Mouse (Mus musculus): Measurements from ENCODE around the gene Cdh22. TPM values are rescaled to one million over a fixed set of nuclear protein-coding genes. Genes with fewer than 3 reads are reported as not detected.

Gene Cdh22
- polyA plus RNA-seq, 1 experiment from 2014 or later, result 4.8 TPM

DNA sequence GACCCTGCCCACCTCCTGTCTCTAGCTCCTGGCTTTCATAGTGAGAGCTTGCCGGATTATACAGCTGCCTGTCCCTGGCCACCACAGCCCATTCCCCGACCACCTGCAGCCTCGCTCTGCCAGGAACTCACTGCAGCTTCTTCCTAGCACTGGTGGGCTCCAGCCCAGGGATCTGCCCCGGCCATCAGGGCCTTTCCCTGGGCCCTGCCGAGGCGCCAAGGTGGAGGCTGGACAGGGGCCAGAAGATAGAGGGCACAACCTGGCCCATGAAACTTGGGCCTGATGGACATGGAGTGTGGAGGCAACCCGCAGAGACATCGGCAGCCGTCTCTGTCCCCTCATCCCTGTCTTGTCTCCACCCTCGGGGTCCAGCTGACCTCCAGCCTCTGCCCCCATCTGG is 21.6 kb upstream of the Cdh22 start:
- H3K27ac ChIP-seq (ENCODE audit: low read depth, low read length), result no peak overlapping the region
- H3K27me3 ChIP-seq (replicated peaks; ENCODE audit: control insufficient read depth, insufficient read depth, low read length), result peaks cover 15% of the 10 kb centered on the region
- ATAC-seq (no peak), DNase-seq (ENCODE audit: low spot score) (no peak)
- WGBS, result 64% methylated on average over 10 of the region's 10 CpGs
- no peak overlapping the region for H3K4me3 ChIP-seq (ENCODE audit: low read depth, low read length)
- no peak overlapping the region for H3K9ac ChIP-seq (ENCODE audit: low read length)
- peaks cover 6% of the 10 kb centered on the region; the same call in 1 of the 2 replicates for H3K4me1 ChIP-seq (ENCODE audit: control insufficient read depth, insufficient read depth, low read length)
- H3K4me2 ChIP-seq (ENCODE audit: low read length), result no peak overlapping the region
- no peaks in the 10 kb centered on the region for H3K9me3 ChIP-seq (replicated peaks; ENCODE audit: control insufficient read depth, low read length)
- H3K36me3 ChIP-seq (ENCODE audit: control insufficient read depth, insufficient read depth, low read length), result no peaks in the 10 kb centered on the region

DNA sequence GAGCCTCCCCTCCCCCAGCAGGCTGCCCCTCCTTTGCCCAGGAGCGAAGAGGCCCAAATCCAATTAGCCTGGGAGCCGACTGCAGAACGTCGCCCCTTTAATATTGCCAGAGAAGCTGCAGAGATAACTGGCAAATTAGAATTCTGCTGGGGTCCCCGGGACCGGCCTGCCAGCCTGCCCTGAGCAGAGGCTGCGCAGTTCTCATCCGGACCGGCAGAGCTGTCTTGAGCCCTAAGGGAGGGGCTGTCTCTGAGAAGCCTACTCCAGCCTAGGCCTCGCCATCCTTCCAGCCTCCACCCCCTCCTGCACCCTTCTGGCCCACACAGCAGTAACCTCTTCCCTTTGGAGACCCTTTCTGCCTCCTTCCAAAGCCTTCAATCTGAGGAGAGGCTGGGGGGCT is 19.2 kb upstream of the Cdh22 start:
- Histone ChIP-seq H3K9ac (ENCODE audit: low read length) (0 out of 2 replicates have a peak overlapping the region, but pooled peaks have one; percentile 8), H3K4me3 (ENCODE audit: low read depth, low read length) (no peak overlapping the region), H3K36me3 (ENCODE audit: control insufficient read depth, insufficient read depth, low read length) (no peaks in the 10 kb centered on the region), H3K9me3 (replicated peaks; ENCODE audit: control insufficient read depth, low read length) (no peaks in the 10 kb centered on the region), H3K27ac (ENCODE audit: low read depth, low read length) (no peak overlapping the region), H3K4me2 (ENCODE audit: low read length) (no peak overlapping the region), H3K27me3 (replicated peaks; ENCODE audit: control insufficient read depth, insufficient read depth, low read length) (peaks cover 20% of the 10 kb centered on the region), H3K4me1 (ENCODE audit: control insufficient read depth, insufficient read depth, low read length) (peaks cover 6% of the 10 kb centered on the region; the same call in 1 of the 2 replicates)
- WGBS, result 2% methylated on average over 10 of the region's 10 CpGs
- DNase-seq (ENCODE audit: low spot score), result no peak
- ATAC-seq, result peak; percentile 40; the same call in 1 of the 2 replicates

DNA sequence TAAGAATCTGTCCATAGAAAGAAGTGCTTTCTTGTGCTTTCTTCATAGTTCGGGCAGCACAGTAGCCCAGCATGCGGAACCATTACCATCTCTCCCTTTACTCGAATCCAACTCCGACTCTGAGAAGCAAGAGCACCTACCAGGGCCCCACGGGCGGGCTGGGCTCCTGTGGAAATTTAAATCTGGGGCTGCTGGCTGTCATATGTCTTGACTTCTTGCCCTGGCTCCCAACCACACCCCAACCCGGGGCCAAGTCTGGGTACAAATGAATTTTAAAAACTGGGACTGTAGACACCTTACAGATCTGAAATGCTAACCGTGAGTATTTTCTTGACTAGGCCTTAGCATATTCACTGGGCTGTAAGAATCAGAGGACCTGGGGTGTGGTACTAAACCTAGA is 18.6 kb upstream of the Cdh22 start:
- Histone ChIP-seq H3K27me3 (replicated peaks; ENCODE audit: control insufficient read depth, insufficient read depth, low read length) (peaks cover 24% of the 10 kb centered on the region), H3K4me2 (ENCODE audit: low read length) (no peak overlapping the region), H3K27ac (ENCODE audit: low read depth, low read length) (no peak overlapping the region), H3K9ac (ENCODE audit: low read length) (no peak overlapping the region), H3K4me3 (ENCODE audit: low read depth, low read length) (no peak overlapping the region), H3K9me3 (replicated peaks; ENCODE audit: control insufficient read depth, low read length) (no peaks in the 10 kb centered on the region), H3K4me1 (ENCODE audit: control insufficient read depth, insufficient read depth, low read length) (peaks cover 6% of the 10 kb centered on the region; the same call in 1 of the 2 replicates), H3K36me3 (ENCODE audit: control insufficient read depth, insufficient read depth, low read length) (no peaks in the 10 kb centered on the region)
- no peak for ATAC-seq
- WGBS, result 72% methylated on average over 8 of the region's 8 CpGs
- DNase-seq (ENCODE audit: low spot score), result no peak

DNA sequence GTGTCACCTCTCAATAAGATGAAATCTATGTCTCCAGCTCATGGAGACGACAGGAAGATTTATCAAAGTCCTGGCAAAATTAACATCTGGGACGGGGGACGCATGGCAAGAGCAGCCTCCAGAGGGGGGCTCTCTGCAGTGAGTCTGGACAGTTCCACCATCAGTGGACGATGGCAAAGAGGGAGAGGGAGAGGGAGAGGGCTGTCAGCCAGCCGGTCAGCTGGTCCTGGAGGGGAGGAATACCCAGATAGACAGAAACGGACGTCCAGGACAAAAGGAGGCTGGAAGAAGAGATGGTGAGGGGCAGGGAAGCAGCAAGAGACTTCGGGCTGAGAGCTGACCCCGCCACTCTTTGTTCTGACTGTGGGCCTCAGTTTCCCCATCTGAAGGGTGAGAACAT is 18.1 kb upstream of the Cdh22 start:
- Histone ChIP-seq H3K4me3 (ENCODE audit: low read depth, low read length) (no peak overlapping the region), H3K4me2 (ENCODE audit: low read length) (no peak overlapping the region), H3K9ac (ENCODE audit: low read length) (no peak overlapping the region), H3K36me3 (ENCODE audit: control insufficient read depth, insufficient read depth, low read length) (no peaks in the 10 kb centered on the region), H3K27ac (ENCODE audit: low read depth, low read length) (no peak overlapping the region), H3K4me1 (ENCODE audit: control insufficient read depth, insufficient read depth, low read length) (peaks cover 6% of the 10 kb centered on the region; the same call in 1 of the 2 replicates), H3K27me3 (replicated peaks; ENCODE audit: control insufficient read depth, insufficient read depth, low read length) (peaks cover 27% of the 10 kb centered on the region), H3K9me3 (replicated peaks; ENCODE audit: control insufficient read depth, low read length) (no peaks in the 10 kb centered on the region)
- DNase-seq (ENCODE audit: low spot score), result no peak
- 48% methylated on average over 9 of the region's 9 CpGs for WGBS
- no peak for ATAC-seq

DNA sequence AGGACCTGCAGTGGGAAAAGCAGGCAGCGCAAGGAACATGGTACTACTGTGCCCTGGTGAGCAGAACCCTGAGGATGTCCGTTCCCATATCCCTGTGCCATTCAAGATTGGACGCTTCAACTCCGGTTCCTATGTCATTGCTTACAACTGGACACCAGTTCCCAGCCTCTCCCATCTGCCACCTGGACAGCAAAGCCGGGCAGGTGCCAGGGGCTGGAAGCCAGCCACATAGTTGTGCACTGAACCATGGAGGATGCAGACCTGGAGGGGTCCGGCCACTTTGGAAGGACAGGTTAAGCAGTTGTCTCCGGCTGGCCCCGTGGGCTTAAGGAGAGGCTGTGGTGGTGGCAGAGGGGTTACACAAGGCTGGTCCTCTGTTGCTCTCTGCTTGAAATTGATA is 17.7 kb upstream of the Cdh22 start:
- DNase-seq (ENCODE audit: low spot score) (no peak), ATAC-seq (no peak)
- peaks cover 30% of the 10 kb centered on the region for H3K27me3 ChIP-seq (replicated peaks; ENCODE audit: control insufficient read depth, insufficient read depth, low read length)

DNA sequence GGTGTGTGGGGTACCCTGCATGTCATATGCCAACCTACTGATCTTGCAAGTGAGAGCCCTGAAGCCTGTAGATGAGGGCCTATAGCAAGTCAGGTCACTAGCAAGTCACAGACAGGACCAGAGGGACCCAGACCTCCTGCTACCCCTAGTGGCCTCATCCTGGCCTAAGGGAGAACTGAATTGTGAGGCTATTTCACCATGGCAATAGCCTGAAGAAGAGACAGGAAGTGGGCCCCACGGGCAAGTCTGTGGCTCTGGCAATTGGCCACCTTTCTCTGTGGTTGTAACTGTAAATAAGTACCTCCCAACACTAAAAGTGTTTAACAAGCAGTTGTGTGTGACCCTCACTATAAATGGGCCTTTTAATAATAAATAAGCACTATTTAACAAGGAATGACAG is 16.2 kb upstream of the Cdh22 start:
- no peak overlapping the region for H3K9ac ChIP-seq (ENCODE audit: low read length)
- no peaks in the 10 kb centered on the region for H3K9me3 ChIP-seq (replicated peaks; ENCODE audit: control insufficient read depth, low read length)
- H3K4me3 ChIP-seq (ENCODE audit: low read depth, low read length), result no peak overlapping the region
- DNase-seq (ENCODE audit: low spot score) (no peak), ATAC-seq (no peak)
- H3K4me1 ChIP-seq (ENCODE audit: control insufficient read depth, insufficient read depth, low read length), result peaks cover 6% of the 10 kb centered on the region; the same call in 1 of the 2 replicates
- H3K4me2 ChIP-seq (ENCODE audit: low read length), result no peak overlapping the region
- H3K36me3 ChIP-seq (ENCODE audit: control insufficient read depth, insufficient read depth, low read length), result no peaks in the 10 kb centered on the region
- WGBS, result 62% methylated on average over 1 of the region's 1 CpGs
- peaks cover 37% of the 10 kb centered on the region for H3K27me3 ChIP-seq (replicated peaks; ENCODE audit: control insufficient read depth, insufficient read depth, low read length)
- H3K27ac ChIP-seq (ENCODE audit: low read depth, low read length), result no peak overlapping the region

More for the DNA sequence above, 17.7 kb upstream of the Cdh22 start:
- Histone ChIP-seq H3K27ac (ENCODE audit: low read depth, low read length) (no peak overlapping the region), H3K9me3 (replicated peaks; ENCODE audit: control insufficient read depth, low read length) (no peaks in the 10 kb centered on the region), H3K9ac (ENCODE audit: low read length) (no peak overlapping the region), H3K4me3 (ENCODE audit: low read depth, low read length) (no peak overlapping the region), H3K36me3 (ENCODE audit: control insufficient read depth, insufficient read depth, low read length) (no peaks in the 10 kb centered on the region), H3K4me1 (ENCODE audit: control insufficient read depth, insufficient read depth, low read length) (peaks cover 6% of the 10 kb centered on the region; the same call in 1 of the 2 replicates), H3K4me2 (ENCODE audit: low read length) (no peak overlapping the region)
- 71% methylated on average over 8 of the region's 8 CpGs for WGBS

DNA sequence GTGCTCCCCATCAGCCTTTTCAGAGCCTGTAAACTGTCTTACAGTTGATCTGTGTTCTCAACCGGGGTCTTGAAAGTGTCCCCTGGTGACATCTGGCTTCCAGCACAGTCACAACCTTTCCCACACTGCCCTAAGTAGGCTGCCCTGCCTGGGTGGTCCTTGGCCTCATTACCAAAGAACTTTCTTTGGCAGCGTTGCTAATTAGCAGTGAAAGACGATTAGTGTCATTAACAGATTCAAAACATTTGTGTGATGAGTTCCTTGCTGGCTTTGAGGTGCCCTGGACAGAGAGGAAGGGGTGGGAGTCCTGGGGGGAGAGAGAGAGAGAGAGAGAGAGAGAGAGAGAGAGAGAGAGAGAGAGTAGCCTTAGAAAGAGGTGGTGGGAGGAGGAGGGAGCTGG is 14.3 kb upstream of the Cdh22 start:
- Histone ChIP-seq H3K9me3 (replicated peaks; ENCODE audit: control insufficient read depth, low read length) (no peaks in the 10 kb centered on the region), H3K4me3 (ENCODE audit: low read depth, low read length) (no peak overlapping the region), H3K4me1 (ENCODE audit: control insufficient read depth, insufficient read depth, low read length) (peaks cover 4% of the 10 kb centered on the region; the same call in 1 of the 2 replicates), H3K36me3 (ENCODE audit: control insufficient read depth, insufficient read depth, low read length) (no peaks in the 10 kb centered on the region), H3K4me2 (ENCODE audit: low read length) (no peak overlapping the region), H3K27me3 (replicated peaks; ENCODE audit: control insufficient read depth, insufficient read depth, low read length) (peaks cover 37% of the 10 kb centered on the region), H3K9ac (ENCODE audit: low read length) (no peak overlapping the region), H3K27ac (ENCODE audit: low read depth, low read length) (no peak overlapping the region)
- ATAC-seq (0 out of 2 replicates have a peak, but pooled peaks have one; percentile 32), DNase-seq (ENCODE audit: low spot score) (peak; percentile 55)
- WGBS, result 2% methylated on average over 3 of the region's 3 CpGs

DNA sequence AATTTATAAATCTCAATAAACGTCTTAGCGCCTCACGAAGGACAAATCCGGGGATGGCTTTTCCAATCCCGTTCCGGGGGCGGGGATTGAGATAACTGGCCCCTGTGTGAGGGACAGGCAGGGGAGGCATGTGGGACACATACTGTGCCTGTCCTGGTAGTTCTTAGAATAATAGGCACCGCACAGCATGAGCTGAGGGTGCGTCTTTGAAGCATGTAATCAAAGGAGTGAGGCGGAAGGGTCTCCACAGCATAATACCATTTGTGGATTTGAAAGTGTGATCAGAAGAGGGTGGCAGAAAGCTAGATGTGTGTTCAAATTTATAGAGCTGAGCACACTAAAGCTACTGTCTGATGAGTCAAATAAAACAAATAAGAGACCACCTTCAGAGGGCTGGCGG is 11.7 kb upstream of the Cdh22 start:
- Histone ChIP-seq H3K4me1 (ENCODE audit: control insufficient read depth, insufficient read depth, low read length) (peaks cover 13% of the 10 kb centered on the region; the same call in 1 of the 2 replicates), H3K36me3 (ENCODE audit: control insufficient read depth, insufficient read depth, low read length) (no peaks in the 10 kb centered on the region), H3K4me2 (ENCODE audit: low read length) (no peak overlapping the region), H3K4me3 (ENCODE audit: low read depth, low read length) (no peak overlapping the region), H3K27ac (ENCODE audit: low read depth, low read length) (no peak overlapping the region), H3K27me3 (replicated peaks; ENCODE audit: control insufficient read depth, insufficient read depth, low read length) (peaks cover 38% of the 10 kb centered on the region), H3K9ac (ENCODE audit: low read length) (no peak overlapping the region), H3K9me3 (replicated peaks; ENCODE audit: control insufficient read depth, low read length) (no peaks in the 10 kb centered on the region)
- DNase-seq (ENCODE audit: low spot score) (no peak), ATAC-seq (no peak)
- 8% methylated on average over 11 of the region's 11 CpGs for WGBS

DNA sequence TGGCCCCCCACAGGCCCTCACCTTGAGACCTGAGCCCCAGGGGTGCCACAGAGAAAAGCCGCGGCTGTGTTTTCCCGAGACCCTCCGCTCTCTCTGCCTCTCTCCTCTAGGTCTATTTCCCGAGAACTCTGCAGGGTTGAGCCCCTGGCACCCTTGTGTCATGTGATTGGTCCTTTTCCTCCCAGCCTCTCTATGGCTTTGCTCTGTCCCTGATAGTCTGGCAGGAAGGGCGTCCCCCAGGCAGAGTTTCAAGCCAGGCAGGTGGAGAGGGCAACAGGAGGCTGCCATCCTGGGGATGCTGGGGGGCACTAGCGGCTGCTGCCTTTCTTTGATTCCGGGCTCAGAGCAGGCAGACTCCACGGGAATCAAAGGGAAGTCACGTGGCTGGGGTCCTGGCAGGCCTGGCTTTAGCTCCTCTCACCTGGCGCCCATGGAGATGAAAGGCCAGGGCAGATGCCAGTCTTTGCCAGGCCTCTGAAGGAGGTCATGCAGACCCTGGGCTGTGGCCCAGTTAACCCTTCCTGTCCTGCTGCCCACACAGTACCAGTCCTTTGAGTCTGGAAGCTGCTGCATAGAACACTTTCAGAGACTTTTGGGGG is 8.6 kb upstream of the Cdh22 start:
- Histone ChIP-seq H3K27me3 (replicated peaks; ENCODE audit: control insufficient read depth, insufficient read depth, low read length) (peaks cover 53% of the 10 kb centered on the region), H3K4me1 (ENCODE audit: control insufficient read depth, insufficient read depth, low read length) (peaks cover 13% of the 10 kb centered on the region; the same call in 1 of the 2 replicates), H3K9me3 (replicated peaks; ENCODE audit: control insufficient read depth, low read length) (no peaks in the 10 kb centered on the region), H3K36me3 (ENCODE audit: control insufficient read depth, insufficient read depth, low read length) (no peaks in the 10 kb centered on the region), H3K9ac (ENCODE audit: low read length) (no peak overlapping the region), H3K27ac (ENCODE audit: low read depth, low read length) (no peak overlapping the region), H3K4me3 (ENCODE audit: low read depth, low read length) (no peak overlapping the region), H3K4me2 (ENCODE audit: low read length) (peak overlapping the region; percentile 15)
- 3% methylated on average over 11 of the region's 11 CpGs for WGBS
- ATAC-seq, result peak; percentile 32; the same call in 1 of the 2 replicates
- peak; percentile 43 for DNase-seq (ENCODE audit: low spot score)
